Mouse (Mus musculus) heart, postnatal 25 days (tissue): Measurements from ENCODE around the gene Fh1. TPM values are rescaled to one million over a fixed set of nuclear protein-coding genes. Genes with fewer than 3 reads are reported as not detected.

Experiments used
- DNase-seq: peaks from one replicate; pipeline ENCODE4 v3.0.0; 2022; ENCODE audit warnings: low spot score
- intact Hi-C: fragments of 180-260 bp; cut with DNase I; formaldehyde crosslinking; loops from one replicate; pipeline ENCODE4 v1.15.1; 2025
- total RNA-seq, 2 experiments: library from RNA; stranded (reverse); gene quantifications; 2 replicates each; pipeline ENCODE4 v1.2.3; 2021

Gene Fh1
- total RNA-seq, 2 experiments from 2014 or later, result 615 to 625 TPM

DNA sequence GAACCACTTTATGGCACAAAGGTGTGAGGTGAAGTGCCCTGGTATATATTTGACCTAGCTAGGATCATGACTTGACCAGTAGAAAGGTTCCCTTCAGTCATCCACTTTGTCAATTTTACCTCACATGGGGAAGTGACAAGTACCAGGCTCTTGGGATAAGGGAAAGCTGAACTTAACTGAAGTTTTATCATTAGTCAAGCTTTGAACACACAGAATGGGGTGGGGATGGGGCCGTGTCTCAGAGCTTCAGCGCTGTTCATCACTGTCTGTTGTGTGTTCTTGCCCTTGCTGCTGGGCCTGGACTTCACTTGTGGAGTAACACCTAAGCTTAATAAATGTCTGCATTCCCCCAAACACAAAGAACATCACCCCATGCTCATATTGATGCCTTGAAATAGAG lies 63.1 kb downstream of the Fh1 start:
- no peak for DNase-seq
- intact Hi-C loops, result no loop called here

DNA sequence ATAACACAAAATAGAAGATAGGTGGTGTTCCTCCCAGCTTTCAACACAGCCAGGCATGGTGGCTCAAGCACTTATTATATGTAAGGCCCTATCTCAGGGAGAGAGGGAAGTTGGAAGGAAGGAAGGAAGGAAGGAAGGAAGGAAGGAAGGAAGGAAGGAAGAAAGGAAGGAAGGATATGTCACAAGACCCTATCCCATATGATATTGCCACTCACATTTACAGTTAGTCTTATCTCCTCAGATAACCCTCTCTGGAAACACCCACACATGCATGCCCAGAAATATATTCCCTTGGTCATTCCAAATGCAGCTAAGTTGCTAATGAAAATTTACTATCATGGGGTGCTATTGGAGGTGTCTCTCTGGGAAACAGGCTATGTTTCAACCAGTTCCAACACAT lies 63.6 kb downstream of the Fh1 start:
- intact Hi-C loops, result no loop called here
- no peak for DNase-seq

GRCm38 (mm10) chr1:175554641-175555040 lies 70.8 kb downstream of the Fh1 start:
- intact Hi-C loops, result no loop called here
- no peak for DNase-seq

DNA sequence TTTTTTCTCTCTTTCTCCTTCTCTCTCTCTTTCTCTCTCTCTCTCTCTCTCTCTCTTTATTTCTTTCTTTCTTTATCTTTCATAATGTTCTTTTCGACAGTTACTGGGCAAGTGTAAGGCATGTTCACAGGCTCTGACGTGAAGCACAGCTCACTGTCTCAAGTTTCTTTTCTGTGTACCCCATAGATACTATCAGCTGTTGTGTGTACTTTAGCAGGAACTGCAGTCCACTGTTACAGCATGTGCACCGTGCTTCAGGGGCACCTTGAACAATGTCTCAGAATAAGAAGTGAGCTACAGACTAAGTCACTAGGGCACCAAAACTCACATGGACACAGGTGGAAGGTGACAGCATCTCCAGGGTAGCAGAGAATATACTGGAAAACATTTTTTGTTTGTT lies 73.0 kb downstream of the Fh1 start:
- intact Hi-C loops, result no loop called here
- DNase-seq, result no peak

GRCm38 (mm10) chr1:175550586-175550985 lies 74.8 kb downstream of the Fh1 start:
- intact Hi-C loops, result no loop called here

More at GRCm38 (mm10) chr1:175550586-175550985, 74.8 kb downstream of the Fh1 start:
- no peak for DNase-seq

Other genes with a start within 250 kb of the Fh1 start
- 1 to 10 TPM; 2.1 to 2.6 TPM for gene Rgs7, start 133.1 kb downstream of the Fh1 start, total RNA-seq
- under 1 TPM; 0.45 to 0.47 TPM for gene Kmo, start 5.3 kb downstream of the Fh1 start, total RNA-seq
- gene Opn3, start 67.1 kb upstream of the Fh1 start, total RNA-seq, result 1 to 10 TPM; 8.5 to 8.9 TPM
- 10 to 100 TPM; 10.9 to 13.6 TPM for gene Chml, start 67.3 kb upstream of the Fh1 start, total RNA-seq
- not detected for gene Wdr64, start 73.0 kb upstream of the Fh1 start, total RNA-seq